In genomic region chr16:44557084-44557483, GRCm38 (mm10) we compare ENCODE assay signal across 9 mouse cellular contexts. TPM values are rescaled to one million over a fixed set of nuclear protein-coding genes. Genes with fewer than 3 reads are reported as not detected.
DNase-seq lines count a peak whose midpoint lies in the region; ATAC-seq and TF ChIP-seq lines count a peak whose summit lies in the region.
"Had no signal": no experiment of that assay in that cellular context is flagged by ENCODE, and none has a peak within 500 bp of the region (broad histone marks: within the 10 kb centered on the region; RNA-seq: fewer than 3 reads in every experiment).

No protein-coding gene starts in this region.

- 15% methylated on average over 7 of the region's 7 CpGs for WGBS in kidney, embryonic 16.5 days
- WGBS in heart, postnatal 0 days: 68% methylated on average over 7 of the region's 7 CpGs
- 19% methylated on average over 7 of the region's 7 CpGs for WGBS in midbrain, embryonic 15.5 days

- H3K27ac ChIP-seq in kidney, embryonic 16.5 days (ENCODE audit: low read length): peak overlapping the region; percentile 91
- peak overlapping the region; percentile 59 for H3K27ac ChIP-seq in heart, postnatal 0 days (ENCODE audit: low read depth)
- H3K27ac ChIP-seq in midbrain, embryonic 15.5 days: peak overlapping the region; percentile 77

- no peak for TF ChIP-seq EP300 in heart, postnatal 0 days (IDR thresholded peaks at IDR 0.05; ENCODE audit: low read depth)

- H3K27me3 ChIP-seq in kidney, embryonic 16.5 days (ENCODE audit: insufficient read depth, low read length): no peaks in the 10 kb centered on the region
- no peaks in the 10 kb centered on the region for H3K27me3 ChIP-seq in heart, postnatal 0 days (ENCODE audit: control insufficient read depth, insufficient read depth, low read length)
- no peaks in the 10 kb centered on the region for H3K27me3 ChIP-seq in midbrain, embryonic 15.5 days (replicated peaks)
- H3K27me3 ChIP-seq: Patski had no signal

- H3K9ac ChIP-seq in kidney, embryonic 16.5 days (replicated peaks; ENCODE audit: low read length): peak overlapping the region; percentile 96
- peak overlapping the region; percentile 52 for H3K9ac ChIP-seq in heart, postnatal 0 days (replicated peaks; ENCODE audit: low read depth, low read length)
- peak overlapping the region; percentile 50; the same call in 1 of the 2 replicates for H3K9ac ChIP-seq in midbrain, embryonic 15.5 days

- no peaks in the 10 kb centered on the region for H3K9me3 ChIP-seq in kidney, embryonic 16.5 days (ENCODE audit: low read length)
- no peaks in the 10 kb centered on the region for H3K9me3 ChIP-seq in heart, postnatal 0 days (replicated peaks; ENCODE audit: control insufficient read depth, low read length)
- no peaks in the 10 kb centered on the region for H3K9me3 ChIP-seq in midbrain, embryonic 15.5 days

- no peak for TF ChIP-seq CTCF in heart, postnatal 0 days (IDR thresholded peaks at IDR 0.05; ENCODE audit: low read depth)

- peak overlapping the region; percentile 87 for H3K4me3 ChIP-seq in kidney, embryonic 16.5 days (ENCODE audit: low read length)
- peak overlapping the region; percentile 57 for H3K4me3 ChIP-seq in heart, postnatal 0 days (ENCODE audit: low read depth, low read length)
- H3K4me3 ChIP-seq in midbrain, embryonic 15.5 days: peak overlapping the region; percentile 68

- ATAC-seq in kidney, embryonic 16.5 days (ENCODE audit: low FRiP score, low TSS enrichment): no peak
- no peak for ATAC-seq in heart, postnatal 0 days (ENCODE audit: insufficient read depth, low read depth)
- no peak for ATAC-seq in midbrain, embryonic 15.5 days (replicated peaks)
- no peak for ATAC-seq in megakaryocyte, adult 5-6 weeks (ENCODE audit: poor library complexity, severe bottlenecking)

- no peak for DNase-seq in kidney, adult 18-20 months
- DNase-seq in cerebellum, postnatal 36 days: peak; percentile 28 to 50
- no peak for DNase-seq in heart, postnatal 0 days (ENCODE audit: low spot score)
- DNase-seq in urinary bladder, adult 18-20 months (ENCODE audit: low spot score in 2 of 2): no peak
- DNase-seq in yolk sac, embryonic 10.5 days (ENCODE audit: low spot score): no peak

- H3K4me1 ChIP-seq in kidney, embryonic 16.5 days (ENCODE audit: insufficient read depth, low read length): peaks cover 44% of the 10 kb centered on the region
- H3K4me1 ChIP-seq in heart, postnatal 0 days (ENCODE audit: control insufficient read depth, insufficient read depth): peaks cover 5% of the 10 kb centered on the region; the same call in 1 of the 2 replicates
- peaks cover 22% of the 10 kb centered on the region for H3K4me1 ChIP-seq in midbrain, embryonic 15.5 days

- H3K4me2 ChIP-seq in kidney, embryonic 16.5 days (replicated peaks; ENCODE audit: low read depth, low read length): peak overlapping the region; percentile 79
- peak overlapping the region; percentile 70 for H3K4me2 ChIP-seq in heart, postnatal 0 days (ENCODE audit: low read depth, low read length)
- H3K4me2 ChIP-seq in midbrain, embryonic 15.5 days: peak overlapping the region; percentile 87

- H3K36me3 ChIP-seq in kidney, embryonic 16.5 days (ENCODE audit: insufficient read depth, low read length): no peaks in the 10 kb centered on the region
- H3K36me3 ChIP-seq in heart, postnatal 0 days (replicated peaks; ENCODE audit: control insufficient read depth, insufficient read depth, low read length): no peaks in the 10 kb centered on the region
- no peaks in the 10 kb centered on the region for H3K36me3 ChIP-seq in midbrain, embryonic 15.5 days (replicated peaks)

RNA-seq across cellular contexts. Expression of gene Boc, which starts 1.6 kb away (rescaled TPM):
- polyA plus RNA-seq in kidney, embryonic 16.5 days (2015; fragmentation: Nextera tagmentation; extraction: Ambion mirVana): 23.2 and 24.0 TPM in 2 replicates
- total RNA-seq in heart, postnatal 0 days (2014; rRNA removed; ENCODE audit: low replicate concordance): 9.8 TPM in 2 replicates
- 2.6 and 3.1 TPM in 2 replicates for polyA plus RNA-seq in heart, postnatal 0 days (2015; fragmentation: Nextera tagmentation; extraction: Ambion mirVana)
- 11.7 and 15.8 TPM in 2 replicates for polyA plus RNA-seq in midbrain, embryonic 15.5 days (2015; fragmentation: Nextera tagmentation; extraction: Ambion mirVana)
- total RNA-seq in megakaryocyte, adult 5-6 weeks (2015): 0.07 TPM in 1 of 2 replicates, not detected in the other
- not detected in 2 replicates for total RNA-seq in megakaryocyte, adult 5-6 weeks (2017)

Comparison
In these comparisons a context has a peak if more than half of its experiments do, and no peak if none do; other contexts are left out.
1. DNase-seq: peak in cerebellum, postnatal 36 days (2 of 2); none in kidney, adult 18-20 months (single experiment), heart, postnatal 0 days (single experiment), urinary bladder, adult 18-20 months (0 of 2) and yolk sac, embryonic 10.5 days (single experiment).
2. Peak in every context shown above with its lines, with median percentiles within 50 percentile points of each other: H3K27ac ChIP-seq, H3K4me2 ChIP-seq, H3K4me3 ChIP-seq and H3K9ac ChIP-seq.